Mouse (Mus musculus) heart, postnatal 4 days (tissue): Measurements from ENCODE around the gene Suclg1. TPM values are rescaled to one million over a fixed set of nuclear protein-coding genes. Genes with fewer than 3 reads are reported as not detected.

Source experiments
- DNase-seq: peaks from one replicate; pipeline ENCODE4 v3.0.0; 2021
- total RNA-seq, 2 experiments: library from RNA; stranded (reverse); gene quantifications; 2 replicates each; pipeline ENCODE4 v1.2.3; 2021

Suclg1 gene
- total RNA-seq: 100 to 1,000 TPM; 389 to 429 TPM

DNA sequence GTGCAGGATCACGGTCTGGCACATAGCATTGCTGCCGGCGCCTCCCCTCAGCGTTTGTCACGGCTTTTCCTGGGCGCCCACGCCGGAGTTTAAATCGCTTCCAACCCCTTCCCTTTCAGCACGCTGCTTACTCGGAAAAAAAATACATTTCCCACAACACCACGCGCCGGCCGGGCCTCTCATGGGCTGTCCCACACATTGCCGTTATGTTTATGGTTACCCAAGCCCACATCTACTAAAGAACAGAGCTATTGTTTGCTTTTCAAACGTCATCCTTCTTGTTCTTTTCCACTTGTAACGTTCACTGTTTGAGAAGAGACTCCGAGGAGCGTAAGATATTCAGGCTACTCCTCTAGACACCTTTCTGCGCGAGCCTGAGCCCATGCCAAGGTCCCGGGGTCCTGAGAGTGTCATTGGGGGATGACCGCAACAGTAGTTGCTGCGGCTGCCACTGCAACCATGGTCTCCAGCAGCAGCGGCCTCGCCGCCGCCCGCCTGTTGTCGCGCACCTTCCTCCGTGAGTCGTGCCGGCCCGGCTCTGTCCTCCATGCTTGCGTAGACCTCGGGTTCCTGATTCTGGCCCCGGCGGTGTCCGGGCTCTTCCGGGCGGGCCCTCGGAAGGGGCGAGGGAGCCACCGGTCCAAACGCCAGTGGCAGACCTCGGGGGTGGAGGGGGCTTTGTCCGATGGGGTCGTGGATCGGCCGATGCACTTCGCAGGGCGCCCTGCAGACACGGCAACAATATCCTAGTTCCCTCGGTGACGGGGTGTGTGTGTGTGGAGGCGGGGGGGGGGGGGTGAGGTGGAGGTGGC, at the start of gene Suclg1:
Gene Suclg1 (plus strand): TSS at position 146 of the 812 bp plus-strand sequence.
- DNase-seq: peak; percentile 89

- no peak for DNase-seq
Measured at GRCm38 (mm10) chr6:73203724-73204123, 44.5 kb upstream of the Suclg1 start.

DNA sequence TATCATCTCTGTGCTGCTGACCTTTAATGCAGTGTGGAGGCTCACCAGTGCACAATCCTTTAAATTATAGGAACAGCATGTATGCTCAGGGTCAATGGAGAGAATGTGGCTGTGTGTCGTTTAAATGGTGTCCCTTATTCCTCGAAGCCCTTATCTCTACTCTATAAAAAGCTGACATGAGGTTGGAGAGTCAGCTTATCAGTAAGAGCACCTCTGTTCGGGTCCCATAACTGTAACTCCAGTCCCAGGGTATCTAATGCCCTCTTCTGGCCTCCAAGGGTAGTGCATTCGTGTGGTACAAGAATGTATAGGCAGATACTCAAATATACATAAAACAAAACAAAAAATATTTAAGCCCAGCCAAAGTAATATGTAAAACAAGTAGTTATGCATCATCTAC, 43.2 kb upstream of the Suclg1 start:
- peak; percentile 25 for DNase-seq

DNA sequence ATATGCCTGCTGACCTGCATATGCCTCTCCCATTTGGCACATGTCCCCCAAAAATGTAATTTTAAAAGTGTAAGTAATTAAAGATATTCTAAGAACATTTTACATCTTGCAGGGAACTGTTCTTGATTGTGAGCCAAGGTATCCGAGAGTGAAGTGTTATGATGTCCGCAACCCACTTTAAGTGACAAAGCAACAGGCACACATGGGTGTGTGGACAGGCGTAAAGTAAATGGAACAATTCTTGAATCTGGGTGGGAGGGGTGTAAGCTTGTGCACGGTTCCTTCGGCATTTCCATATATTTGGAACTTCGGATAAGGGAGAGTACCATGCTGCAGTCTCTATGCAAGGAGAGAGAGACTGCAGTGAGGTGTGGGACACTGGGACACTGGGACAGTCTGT, 38.6 kb upstream of the Suclg1 start:
- DNase-seq: no peak

- no peak for DNase-seq
Measured at GRCm38 (mm10) chr6:73210445-73210972, 37.7 kb upstream of the Suclg1 start.

DNA sequence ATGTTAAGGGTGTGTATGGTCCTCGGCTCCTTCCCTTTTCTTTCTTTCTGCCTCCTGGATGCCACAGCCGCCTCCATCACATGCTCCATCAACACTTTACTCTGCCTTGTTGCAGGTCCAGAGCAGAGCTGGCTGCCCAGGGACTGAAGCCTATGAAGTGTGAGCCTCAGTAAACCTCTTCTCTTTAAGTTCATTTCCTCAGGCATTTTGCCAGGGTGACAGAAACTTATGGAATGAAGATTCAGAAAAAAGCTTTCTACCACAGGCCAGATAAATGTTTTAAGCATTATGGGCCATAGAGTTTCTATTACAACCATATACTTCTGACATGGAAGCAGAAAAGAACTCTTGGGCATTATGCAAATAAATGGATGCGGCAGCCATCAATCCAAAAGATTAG, 37.1 kb upstream of the Suclg1 start:
- no peak for DNase-seq

GRCm38 (mm10) chr6:73211602-73212001, 36.6 kb upstream of the Suclg1 start:
- no peak for DNase-seq

- DNase-seq: peak; percentile 93
Measured at GRCm38 (mm10) chr6:73221189-73221957, 26.8 kb upstream of the Suclg1 start, which contains the start of gene Dnah6. TSS of gene Dnah6 (minus strand) at chr6:73221651.

DNA sequence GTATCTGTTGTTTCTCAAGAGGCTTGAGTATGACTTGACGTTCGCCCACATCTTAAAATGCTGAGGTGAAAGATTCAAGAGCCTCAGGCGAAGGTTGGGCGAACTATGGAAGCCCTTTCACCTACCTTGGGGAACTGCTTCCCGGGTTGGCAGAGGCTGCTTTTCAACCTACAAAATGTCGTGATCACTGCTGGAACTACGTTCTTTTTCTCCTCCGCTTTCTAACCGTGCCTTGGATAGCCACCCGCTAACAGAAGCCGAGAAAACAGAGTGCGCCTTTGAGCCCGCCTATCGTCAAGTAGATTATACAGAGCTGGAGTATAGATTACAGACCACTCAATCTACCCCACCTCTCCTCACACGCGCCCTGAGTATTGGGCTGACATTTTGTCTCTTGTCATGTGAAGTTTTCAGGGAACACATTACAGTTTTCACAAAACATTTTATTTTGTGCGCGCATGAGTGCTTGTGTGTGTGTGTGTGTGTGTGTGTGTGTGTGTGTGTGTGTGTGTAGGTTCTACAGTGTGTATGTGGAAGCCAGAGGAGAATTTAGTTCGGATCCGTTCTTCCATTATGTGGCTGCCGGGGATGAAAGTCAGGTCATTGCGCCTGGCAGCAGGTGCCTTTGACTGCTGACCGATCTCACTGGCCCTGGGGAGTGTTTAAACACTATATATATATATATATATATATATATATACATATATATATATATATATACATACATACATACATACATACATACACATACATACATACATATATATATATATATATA, 26.0 kb upstream of the Suclg1 start:
- no peak for DNase-seq

DNA sequence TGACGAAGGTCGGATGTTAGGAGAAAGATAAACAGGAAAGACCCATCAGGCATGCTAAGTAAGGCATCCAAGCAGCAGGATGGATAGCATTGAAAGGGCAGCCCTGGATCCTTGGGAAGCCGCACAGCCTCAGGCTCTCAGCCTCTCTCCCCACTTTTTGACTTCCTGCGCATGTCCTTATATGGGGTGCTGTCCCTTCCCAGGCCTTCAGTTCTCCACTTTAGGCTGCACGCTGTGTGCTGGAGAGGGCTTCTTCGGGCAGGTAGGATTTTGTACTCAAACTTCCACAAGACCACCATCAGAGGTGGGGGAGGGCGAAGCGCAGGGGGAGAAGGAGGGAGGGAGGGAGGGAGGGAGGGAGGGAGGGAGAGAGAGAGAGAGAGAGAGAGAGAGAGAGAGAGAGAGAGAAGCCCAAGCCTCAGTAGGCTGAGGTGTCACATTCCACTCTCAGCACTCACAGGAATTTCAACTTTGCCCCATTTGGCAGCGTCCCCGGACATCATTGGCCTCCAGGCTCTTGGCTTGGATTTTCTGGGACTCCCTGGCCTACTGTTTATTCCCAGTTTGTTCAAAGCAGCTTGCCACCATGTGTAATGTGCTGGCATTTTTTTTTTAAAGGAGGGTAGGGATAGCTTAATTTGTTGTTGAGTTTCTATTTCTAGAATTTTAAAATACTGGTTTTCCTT, 25.2 kb upstream of the Suclg1 start:
- peak; percentile 97 for DNase-seq

- no peak for DNase-seq
Measured at GRCm38 (mm10) chr6:73227376-73228158, 20.6 kb upstream of the Suclg1 start.

GRCm38 (mm10) chr6:73228408-73228807, 19.8 kb upstream of the Suclg1 start:
- DNase-seq: peak; percentile 45

- DNase-seq: no peak
Measured at GRCm38 (mm10) chr6:73228881-73229280, 19.3 kb upstream of the Suclg1 start.

DNA sequence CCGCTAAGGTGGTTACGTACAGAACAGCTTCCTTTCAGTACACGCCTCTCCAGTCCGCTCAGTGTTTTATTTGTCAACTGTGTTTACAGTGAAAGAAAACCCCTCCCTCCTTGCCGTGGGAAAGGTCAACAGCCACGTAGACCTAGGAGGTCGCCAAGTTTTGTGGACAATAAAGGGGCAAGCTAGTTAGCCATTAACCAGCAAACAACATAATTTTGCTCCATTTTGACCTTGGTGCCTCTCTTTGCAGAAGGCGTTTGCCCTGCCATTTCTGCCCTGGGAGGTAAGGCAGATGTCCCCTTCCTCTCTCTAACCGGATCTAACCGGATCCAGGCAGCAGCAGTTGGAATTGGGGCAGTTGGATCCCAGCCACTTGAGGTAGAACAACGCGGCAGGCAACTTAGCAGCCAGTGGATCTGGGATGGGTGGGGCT, 16.0 kb upstream of the Suclg1 start:
- DNase-seq: no peak

- DNase-seq: no peak
Measured at GRCm38 (mm10) chr6:73233202-73233726, 14.9 kb upstream of the Suclg1 start.

- no peak for DNase-seq
Measured at GRCm38 (mm10) chr6:73234302-73234900, 13.8 kb upstream of the Suclg1 start.

DNA sequence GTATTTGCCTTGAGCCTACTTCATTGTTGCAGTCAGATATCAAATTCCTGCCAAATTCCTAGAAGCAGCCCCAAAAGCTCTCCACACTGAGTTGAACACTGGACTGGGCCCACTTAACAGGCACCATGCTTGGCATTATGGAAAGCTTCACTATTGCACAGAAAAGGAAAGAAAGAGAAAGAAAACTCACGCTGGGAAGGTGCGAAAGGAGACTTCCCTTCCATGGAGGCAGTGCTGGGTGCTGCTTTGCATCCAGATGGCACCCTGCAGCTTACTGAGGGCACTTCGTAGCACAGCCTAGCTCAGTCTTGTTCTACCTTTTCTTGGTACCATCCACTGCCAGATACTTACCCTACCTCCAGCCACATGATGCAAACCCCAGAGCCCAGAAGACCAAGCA, 12.5 kb upstream of the Suclg1 start:
- no peak for DNase-seq

DNA sequence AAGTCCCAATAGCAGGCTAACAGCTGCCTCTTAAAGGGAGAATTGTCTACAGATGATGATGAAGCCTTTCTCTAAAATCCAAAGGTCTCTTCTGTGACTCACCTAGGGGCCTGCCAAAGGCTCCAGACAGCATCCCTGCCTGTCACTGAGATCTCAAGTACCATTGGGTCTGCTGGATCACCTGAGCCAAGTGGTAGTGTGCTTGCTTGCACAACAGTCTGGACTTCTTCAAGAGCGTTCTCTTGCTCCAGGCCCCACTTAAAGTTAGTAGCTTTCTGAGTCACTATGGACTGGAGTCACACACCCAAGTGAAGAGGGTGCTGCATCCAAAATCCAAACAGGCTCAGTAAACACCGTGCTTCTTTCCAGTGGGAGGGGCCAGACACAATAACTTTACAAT, 1.4 kb upstream of the Suclg1 start:
- DNase-seq: no peak

DNA sequence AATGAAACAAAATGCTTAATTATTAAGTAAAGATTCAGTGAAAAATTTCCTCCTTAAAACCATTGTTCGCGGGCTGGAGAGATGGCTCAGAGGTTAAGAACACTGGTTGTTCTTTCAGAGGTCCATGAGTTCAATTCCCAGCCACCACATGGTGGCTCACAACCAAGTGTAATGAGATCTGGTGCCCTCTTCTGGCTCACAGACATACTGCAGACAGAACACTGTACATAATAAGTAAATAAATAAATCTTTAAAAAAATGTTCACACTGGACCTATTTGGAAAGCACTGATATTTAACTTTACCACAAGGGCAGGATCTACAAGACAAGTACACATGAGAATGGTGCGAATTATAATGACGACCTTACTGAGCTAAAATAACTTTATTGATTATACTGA, 730 bp upstream of the Suclg1 start:
- DNase-seq: peak; percentile 41

- DNase-seq: peak; percentile 32
Measured at GRCm38 (mm10) chr6:73249049-73249422, 854 bp downstream of the Suclg1 start.
